Mouse (Mus musculus) C2C12 (cell line): ENCODE measurements around the gene Tmem132e.

ENCODE experiments used
- CTCF ChIP-seq: IDR thresholded peaks from one replicate; pipeline ENCODE4 v1.5.1; 2011; ENCODE audit not compliant: control insufficient read depth, insufficient read depth, insufficient read length
- MYOD1 ChIP-seq: IDR thresholded peaks from one replicate; pipeline ENCODE4 v1.6.1; 2011; ENCODE audit warnings: low read depth; ENCODE audit not compliant: control insufficient read depth, insufficient read length
- USF1 ChIP-seq: IDR thresholded peaks from one replicate; pipeline ENCODE4 v1.6.1; 2011; ENCODE audit warnings: low read depth, mild to moderate bottlenecking, control low read depth, moderate library complexity

DNA sequence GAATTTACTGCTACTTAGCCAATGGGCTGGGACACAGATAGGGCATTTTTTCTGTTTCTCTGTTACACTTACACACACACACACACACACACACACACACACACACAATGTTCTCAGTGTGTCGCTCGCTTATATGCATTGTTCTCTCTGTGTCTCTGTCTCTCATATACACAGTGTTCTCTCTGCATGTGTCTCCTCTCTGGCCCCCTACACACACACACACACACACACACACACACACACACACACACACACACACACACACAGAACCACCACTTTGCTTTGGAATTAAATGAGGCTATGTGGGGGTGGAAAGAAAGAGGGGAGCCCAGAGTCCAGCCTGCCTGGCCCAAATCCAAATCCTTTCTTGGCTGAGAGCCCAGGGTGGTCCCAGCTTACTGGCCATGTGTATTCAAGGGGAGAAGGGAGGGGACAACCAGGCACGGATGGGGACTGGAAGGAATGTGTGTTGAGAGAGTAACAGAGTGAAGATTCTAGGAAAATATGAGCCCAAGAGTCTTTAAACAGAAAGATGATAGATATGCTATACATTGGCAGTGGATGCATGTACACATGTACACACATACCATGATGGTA lies 8.0 kb upstream of the Tmem132e start:
- no peak for TF ChIP-seq MYOD1
- no peak for TF ChIP-seq USF1
- no peak for TF ChIP-seq CTCF
